ENCODE assay signal across 10 mouse cellular contexts in genomic region chr15:80163274-80163673, GRCm38 (mm10). TPM values are rescaled to one million over a fixed set of nuclear protein-coding genes. Genes with fewer than 3 reads are reported as not detected.
DNase-seq lines count a peak whose midpoint lies in the region; ATAC-seq and TF ChIP-seq lines count a peak whose summit lies in the region.
"Had no signal": no experiment of that assay in that cellular context is flagged by ENCODE, and none has a peak within 500 bp of the region (broad histone marks: within the 10 kb centered on the region; RNA-seq: fewer than 3 reads in every experiment).

No protein-coding gene starts in this region.

- no peak overlapping the region for H3K9ac ChIP-seq in midbrain, postnatal 0 days (replicated peaks; ENCODE audit: low read length, poor library complexity, severe bottlenecking)
- no peak overlapping the region for H3K9ac ChIP-seq in hindbrain, embryonic 11.5 days (ENCODE audit: low read depth, low read length)
- H3K9ac ChIP-seq: embryonic facial prominence, embryonic 13.5 days; hindbrain, embryonic 14.5 days had no signal

- no peak for TF ChIP-seq POLR2A in cortical plate, adult 2 months (IDR thresholded peaks at IDR 0.05; ENCODE audit: extremely low read depth, insufficient read depth, low read length)

- no peak overlapping the region for H3K27ac ChIP-seq in midbrain, postnatal 0 days (ENCODE audit: low read depth, low read length)
- H3K27ac ChIP-seq in midbrain, embryonic 10.5 days (replicated peaks): no peak overlapping the region
- H3K27ac ChIP-seq in cortical plate, adult 2 months (ENCODE audit: insufficient read depth, low read length): no peak overlapping the region
- peak overlapping the region; percentile 70; the same call in 1 of the 2 replicates for H3K27ac ChIP-seq in left cerebral cortex, adult 2 months
- H3K27ac ChIP-seq in embryonic facial prominence, embryonic 10.5 days (replicated peaks): no peak overlapping the region
- H3K27ac ChIP-seq in hindbrain, embryonic 11.5 days (ENCODE audit: low read depth, low read length): no peak overlapping the region
- H3K27ac ChIP-seq: embryonic facial prominence, embryonic 13.5 days; hindbrain, embryonic 14.5 days had no signal

- 83% methylated on average over 11 of the region's 11 CpGs for WGBS in midbrain, postnatal 0 days
- WGBS in midbrain, embryonic 10.5 days: 88% methylated on average over 11 of the region's 11 CpGs
- WGBS in embryonic facial prominence, embryonic 10.5 days: 89% methylated on average over 11 of the region's 11 CpGs
- WGBS in hindbrain, embryonic 11.5 days: 81% methylated on average over 11 of the region's 11 CpGs

- no peak for ATAC-seq in midbrain, postnatal 0 days (ENCODE audit: low FRiP score)
- ATAC-seq in hindbrain, embryonic 11.5 days (ENCODE audit: low FRiP score): no peak

- peaks cover 41% of the 10 kb centered on the region for H3K36me3 ChIP-seq in midbrain, postnatal 0 days (ENCODE audit: insufficient read depth, low read length)
- peaks cover 52% of the 10 kb centered on the region for H3K36me3 ChIP-seq in midbrain, embryonic 10.5 days
- H3K36me3 ChIP-seq in embryonic facial prominence, embryonic 10.5 days (replicated peaks): peaks cover 52% of the 10 kb centered on the region
- peaks cover 9% of the 10 kb centered on the region for H3K36me3 ChIP-seq in hindbrain, embryonic 11.5 days (ENCODE audit: control insufficient read depth, insufficient read depth, low read length)

- H3K4me1 ChIP-seq in midbrain, postnatal 0 days (ENCODE audit: insufficient read depth, low read length): no peaks in the 10 kb centered on the region
- H3K4me1 ChIP-seq in midbrain, embryonic 10.5 days: peaks cover 21% of the 10 kb centered on the region
- H3K4me1 ChIP-seq in cortical plate, adult 2 months (ENCODE audit: control insufficient read depth, insufficient read depth, low read length): 0 out of 2 replicates have a peak, but pooled peaks cover 1% of the 10 kb centered on the region
- H3K4me1 ChIP-seq in embryonic facial prominence, embryonic 10.5 days: peaks cover 39% of the 10 kb centered on the region
- 0 out of 2 replicates have a peak, but pooled peaks cover 3% of the 10 kb centered on the region for H3K4me1 ChIP-seq in hindbrain, embryonic 11.5 days (replicated peaks; ENCODE audit: control insufficient read depth, insufficient read depth, low read length)

- no peaks in the 10 kb centered on the region for H3K9me3 ChIP-seq in midbrain, postnatal 0 days (ENCODE audit: low read length)
- no peaks in the 10 kb centered on the region for H3K9me3 ChIP-seq in midbrain, embryonic 10.5 days (replicated peaks)
- no peaks in the 10 kb centered on the region for H3K9me3 ChIP-seq in embryonic facial prominence, embryonic 10.5 days
- no peaks in the 10 kb centered on the region for H3K9me3 ChIP-seq in hindbrain, embryonic 11.5 days (ENCODE audit: control insufficient read depth, low read length)
- H3K9me3 ChIP-seq: embryonic facial prominence, embryonic 13.5 days had no signal

- H3K27me3 ChIP-seq in midbrain, postnatal 0 days (ENCODE audit: insufficient read depth, low read length): no peaks in the 10 kb centered on the region
- H3K27me3 ChIP-seq in midbrain, embryonic 10.5 days (ENCODE audit: low read depth, poor library complexity, severe bottlenecking): no peaks in the 10 kb centered on the region
- H3K27me3 ChIP-seq in embryonic facial prominence, embryonic 10.5 days (replicated peaks; ENCODE audit: low read depth, poor library complexity, severe bottlenecking): no peaks in the 10 kb centered on the region
- H3K27me3 ChIP-seq in hindbrain, embryonic 11.5 days (ENCODE audit: control insufficient read depth, insufficient read depth, low read length): no peaks in the 10 kb centered on the region
- H3K27me3 ChIP-seq: embryonic facial prominence, embryonic 13.5 days had no signal

- TF ChIP-seq CTCF in midbrain, postnatal 0 days (IDR thresholded peaks at IDR 0.05): no peak
- 0 out of 2 replicates have a peak, but pooled peaks have one; percentile 2 for TF ChIP-seq CTCF in cortical plate, adult 2 months (IDR thresholded peaks at IDR 0.05; ENCODE audit: extremely low read depth, insufficient read depth, low read length)
- peak; percentile 7 for TF ChIP-seq CTCF in left cerebral cortex, adult 2 months (IDR thresholded peaks at IDR 0.05)

- no peak overlapping the region for H3K4me2 ChIP-seq in midbrain, postnatal 0 days (ENCODE audit: low read depth, low read length, poor library complexity, severe bottlenecking)
- H3K4me2 ChIP-seq in hindbrain, embryonic 11.5 days (replicated peaks; ENCODE audit: low read depth, low read length): no peak overlapping the region
- H3K4me2 ChIP-seq: embryonic facial prominence, embryonic 13.5 days; hindbrain, embryonic 14.5 days had no signal

- intact Hi-C loops in left cerebral cortex, adult 2 months (cut with DNase I): no loop called here

- peak; percentile 50 for DNase-seq in midbrain, postnatal 0 days (ENCODE audit: low spot score)
- DNase-seq in midbrain, embryonic 10.5 days (ENCODE audit: low spot score): no peak
- DNase-seq in left cerebral cortex, adult 2 months (ENCODE audit: extremely low spot score in 1 of 2, low spot score in 2 of 2): peak; percentile 58 to 69
- DNase-seq in telencephalon, adult 2 months (ENCODE audit: low read depth, low spot score): peak; percentile 49
- no peak for DNase-seq in spleen, postnatal 36 days (ENCODE audit: low spot score in 2 of 2)
- no peak for DNase-seq in embryonic facial prominence, embryonic 10.5 days (ENCODE audit: low spot score)
- DNase-seq in hindbrain, embryonic 11.5 days (ENCODE audit: low spot score): no peak

- no peak overlapping the region for H3K4me3 ChIP-seq in midbrain, postnatal 0 days (ENCODE audit: low read depth, low read length)
- H3K4me3 ChIP-seq in midbrain, embryonic 10.5 days: no peak overlapping the region
- no peak overlapping the region for H3K4me3 ChIP-seq in cortical plate, adult 2 months (ENCODE audit: insufficient read depth, low read length)
- H3K4me3 ChIP-seq in left cerebral cortex, adult 2 months: no peak overlapping the region
- no peak overlapping the region for H3K4me3 ChIP-seq in embryonic facial prominence, embryonic 10.5 days
- H3K4me3 ChIP-seq in hindbrain, embryonic 11.5 days (ENCODE audit: low read depth, low read length): no peak overlapping the region
- H3K4me3 ChIP-seq: embryonic facial prominence, embryonic 13.5 days had no signal

RNA-seq across cellular contexts. Expression of gene Mgat3, which starts 10.2 kb away (rescaled TPM):
- total RNA-seq in midbrain, postnatal 0 days (2014; rRNA removed): 101 and 103 TPM in 2 replicates
- polyA plus RNA-seq in midbrain, postnatal 0 days (2015; fragmentation: Nextera tagmentation; extraction: Ambion mirVana): 13.3 and 14.4 TPM in 2 replicates
- 5.9 and 7.8 TPM in 2 replicates for polyA plus RNA-seq in midbrain, embryonic 10.5 days (2016; fragmentation: Nextera tagmentation; extraction: Ambion mirVana)
- polyA plus RNA-seq in cortical plate, adult 2 months (2012; rRNA removed): 79.8 and 86.4 TPM in 2 replicates
- total RNA-seq in left cerebral cortex, adult 2 months (2021): 100 to 1,000 TPM; 119 to 129 TPM
- polyA plus RNA-seq in embryonic facial prominence, embryonic 10.5 days (2016; fragmentation: Nextera tagmentation; extraction: Ambion mirVana): 6.3 and 7.6 TPM in 2 replicates
- polyA plus RNA-seq in hindbrain, embryonic 11.5 days (2014; fragmentation: Nextera tagmentation; extraction: Ambion mirVana): 9.6 and 9.8 TPM in 2 replicates

RNA-seq across cellular contexts. Expression of gene Tab1, which starts 30.3 kb away (rescaled TPM):
- total RNA-seq in midbrain, postnatal 0 days (2014; rRNA removed): 43.5 and 58.5 TPM in 2 replicates
- polyA plus RNA-seq in midbrain, postnatal 0 days (2015; fragmentation: Nextera tagmentation; extraction: Ambion mirVana): 23.6 and 27.9 TPM in 2 replicates
- polyA plus RNA-seq in midbrain, embryonic 10.5 days (2016; fragmentation: Nextera tagmentation; extraction: Ambion mirVana): 40.0 and 48.9 TPM in 2 replicates
- 33.6 and 33.8 TPM in 2 replicates for polyA plus RNA-seq in cortical plate, adult 2 months (2012; rRNA removed)
- total RNA-seq in left cerebral cortex, adult 2 months (2021): 10 to 100 TPM; 23.7 to 26.4 TPM
- 43.3 and 45.3 TPM in 2 replicates for polyA plus RNA-seq in embryonic facial prominence, embryonic 10.5 days (2016; fragmentation: Nextera tagmentation; extraction: Ambion mirVana)
- 21.6 and 24.7 TPM in 2 replicates for polyA plus RNA-seq in hindbrain, embryonic 11.5 days (2014; fragmentation: Nextera tagmentation; extraction: Ambion mirVana)

Comparison
In these comparisons a context has a peak if more than half of its experiments do, and no peak if none do; other contexts are left out.
1. DNase-seq: peak in midbrain, postnatal 0 days (single experiment), left cerebral cortex, adult 2 months (2 of 2) and telencephalon, adult 2 months (single experiment); none in midbrain, embryonic 10.5 days (single experiment), spleen, postnatal 36 days (0 of 2), embryonic facial prominence, embryonic 10.5 days (single experiment) and hindbrain, embryonic 11.5 days (single experiment).